Mouse (Mus musculus) limb, embryonic 12.5 days (tissue): ENCODE measurements around the gene Plekho2. TPM values are rescaled to one million over a fixed set of nuclear protein-coding genes. Genes with fewer than 3 reads are reported as not detected.

Source experiments
- polyA plus RNA-seq: library from polyadenylated mRNA; unstranded; fragments of >200 nt; fragmentation: Nextera tagmentation; extraction: Ambion mirVana; gene quantifications from 2 replicates; pipeline ENCODE4 v1.2.1, GENCODE M21; 2016

Gene Plekho2
- polyA plus RNA-seq, 1 experiment from 2014 or later, result 12.2 TPM

Other genes with a start within 250 kb of the Plekho2 start
- 17.0 and 18.3 TPM in 2 replicates for gene Pdcd7, start 233.9 kb downstream of the Plekho2 start, polyA plus RNA-seq
- 0.15 and 0.44 TPM in 2 replicates for gene Ubap1l, start 219.0 kb downstream of the Plekho2 start, polyA plus RNA-seq
- 1.3 and 1.7 TPM in 2 replicates for gene Kbtbd13, start 188.4 kb downstream of the Plekho2 start, polyA plus RNA-seq
- 9.4 and 10.4 TPM in 2 replicates for gene Rasl12, start 181.5 kb downstream of the Plekho2 start, polyA plus RNA-seq
- gene Slc51b, start 157.1 kb downstream of the Plekho2 start, polyA plus RNA-seq, result not detected in 2 replicates
- gene Mtfmt, start 144.3 kb downstream of the Plekho2 start, polyA plus RNA-seq, result 25.4 and 28.2 TPM in 2 replicates
- 126 and 129 TPM in 2 replicates for gene Spg21, start 119.1 kb downstream of the Plekho2 start, polyA plus RNA-seq
- gene Ankdd1a, start 59.8 kb downstream of the Plekho2 start, polyA plus RNA-seq, result not detected in 2 replicates
- gene Pif1, start 7.1 kb upstream of the Plekho2 start, polyA plus RNA-seq, result 21.7 and 22.8 TPM in 2 replicates
- gene Rbpms2, start 49.6 kb upstream of the Plekho2 start, polyA plus RNA-seq, result 16.4 and 18.3 TPM in 2 replicates
- gene Oaz2, start 88.0 kb upstream of the Plekho2 start, polyA plus RNA-seq, result 294 and 296 TPM in 2 replicates
- gene Zfp609, start 247.5 kb upstream of the Plekho2 start, polyA plus RNA-seq, result 8.7 and 9.3 TPM in 2 replicates